Mouse (Mus musculus): ENCODE results near the gene Susd4. TPM values are rescaled to one million over a fixed set of nuclear protein-coding genes. Genes with fewer than 3 reads are reported as not detected.

Susd4 gene
- polyA plus RNA-seq, 1 experiment from 2014 or later: 22.3 TPM

DNA sequence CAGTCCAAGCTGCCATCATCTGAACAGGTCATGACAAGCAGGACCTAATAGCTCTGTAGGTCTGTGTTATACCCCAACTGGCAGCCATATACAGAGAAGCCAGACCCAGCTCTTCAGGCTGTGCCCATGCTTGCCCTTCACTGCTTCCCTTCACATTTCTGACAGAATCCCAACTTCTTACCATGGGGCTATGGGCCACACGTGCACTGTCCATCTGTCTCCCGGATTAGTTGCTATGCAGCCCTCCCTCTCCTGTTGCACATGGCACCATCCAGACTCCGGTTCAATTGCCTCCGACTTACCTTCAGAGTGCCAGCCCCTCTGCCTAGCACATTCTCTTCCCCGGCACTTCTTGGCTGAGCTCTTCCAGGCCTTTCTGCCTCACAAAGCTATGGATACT lies 114.5 kb downstream of the Susd4 start:
- WGBS: 92% methylated on average over 5 of the region's 5 CpGs
- H3K36me3 ChIP-seq: no peaks in the 10 kb centered on the region
- no peak for DNase-seq (ENCODE audit: low spot score)
- H3K4me3 ChIP-seq: no peak overlapping the region
- peaks cover 3% of the 10 kb centered on the region; the same call in 1 of the 2 replicates for H3K4me1 ChIP-seq (replicated peaks)
- no peak overlapping the region for H3K27ac ChIP-seq
- H3K9me3 ChIP-seq: peaks cover 7% of the 10 kb centered on the region; the same call in 1 of the 2 replicates
- no peaks in the 10 kb centered on the region for H3K27me3 ChIP-seq (ENCODE audit: insufficient read depth, poor library complexity, severe bottlenecking)

DNA sequence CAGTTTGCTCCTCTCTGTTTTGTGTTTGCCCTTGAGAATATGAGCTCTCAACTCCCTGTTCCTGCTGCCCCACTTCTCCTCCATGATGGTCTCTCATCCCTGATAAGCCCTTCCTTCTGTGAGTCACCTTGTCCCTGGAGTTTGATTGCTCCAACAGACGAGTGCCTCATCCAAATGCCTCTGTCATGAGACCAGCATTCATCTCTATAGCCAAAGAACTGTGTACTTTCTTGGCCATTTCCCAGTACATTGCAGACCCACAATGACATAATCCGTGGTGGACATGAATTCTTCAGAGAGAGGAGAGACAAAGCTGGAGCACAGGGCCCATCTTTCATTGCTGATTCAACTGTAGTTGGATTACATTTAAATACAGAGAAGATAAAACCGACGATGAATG lies 115.1 kb downstream of the Susd4 start:
- H3K27me3 ChIP-seq (ENCODE audit: insufficient read depth, poor library complexity, severe bottlenecking): no peaks in the 10 kb centered on the region
- no peak overlapping the region for H3K4me3 ChIP-seq
- H3K27ac ChIP-seq: no peak overlapping the region
- WGBS: 89% methylated on average over 4 of the region's 4 CpGs
- no peaks in the 10 kb centered on the region for H3K36me3 ChIP-seq
- DNase-seq (ENCODE audit: low spot score): no peak
- peaks cover 3% of the 10 kb centered on the region; the same call in 1 of the 2 replicates for H3K4me1 ChIP-seq (replicated peaks)
- peaks cover 3% of the 10 kb centered on the region; the same call in 1 of the 2 replicates for H3K9me3 ChIP-seq

DNA sequence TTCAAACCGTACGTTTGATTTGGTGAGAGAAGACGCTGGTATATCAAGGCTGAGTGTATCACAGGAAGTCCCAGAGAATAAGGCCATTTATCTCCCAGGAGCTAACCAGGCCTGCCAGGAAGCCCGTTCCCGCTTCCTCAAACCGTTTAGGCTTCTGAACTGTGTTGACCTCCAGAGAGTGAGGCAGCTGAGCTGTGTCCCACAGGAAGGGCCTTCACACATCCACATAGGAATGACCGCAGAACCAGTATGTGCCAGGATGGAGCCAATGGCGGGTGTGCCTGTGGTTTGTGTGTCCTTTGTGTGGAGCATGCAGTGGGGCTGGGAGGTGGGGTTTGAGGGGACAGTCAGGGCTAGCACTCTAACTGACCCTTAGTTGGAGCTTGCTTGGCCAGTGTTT lies 117.6 kb downstream of the Susd4 start:
- peaks cover 3% of the 10 kb centered on the region; the same call in 1 of the 2 replicates for H3K4me1 ChIP-seq (replicated peaks)
- no peak for DNase-seq (ENCODE audit: low spot score)
- WGBS: 87% methylated on average over 8 of the region's 8 CpGs
- H3K27ac ChIP-seq: no peak overlapping the region
- H3K36me3 ChIP-seq: no peaks in the 10 kb centered on the region
- peaks cover 3% of the 10 kb centered on the region; the same call in 1 of the 2 replicates for H3K9me3 ChIP-seq
- H3K27me3 ChIP-seq (ENCODE audit: insufficient read depth, poor library complexity, severe bottlenecking): no peaks in the 10 kb centered on the region
- H3K4me3 ChIP-seq: no peak overlapping the region

DNA sequence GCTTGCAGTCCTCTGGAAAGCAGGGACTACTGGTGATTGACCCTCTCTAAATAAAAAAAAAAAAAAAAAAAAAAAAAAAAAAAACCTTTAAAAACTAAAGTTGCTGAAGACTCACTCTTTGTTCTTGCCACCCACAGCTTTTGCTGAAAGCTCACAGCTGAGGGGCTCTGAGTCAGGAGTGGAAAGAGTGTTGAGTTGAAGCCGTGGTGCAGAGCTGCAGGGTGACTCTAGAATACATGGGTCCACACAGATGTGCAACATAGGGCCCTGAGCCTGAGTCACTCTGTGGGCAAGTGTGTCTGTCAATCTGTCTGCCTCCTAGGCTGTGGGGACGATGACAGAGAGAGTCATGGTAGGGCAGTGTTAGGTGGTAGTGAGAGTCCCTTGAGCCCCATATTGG lies 119.0 kb downstream of the Susd4 start:
- no peaks in the 10 kb centered on the region for H3K27me3 ChIP-seq (ENCODE audit: insufficient read depth, poor library complexity, severe bottlenecking)
- H3K27ac ChIP-seq: no peak overlapping the region
- peaks cover 3% of the 10 kb centered on the region; the same call in 1 of the 2 replicates for H3K9me3 ChIP-seq
- DNase-seq (ENCODE audit: low spot score): no peak
- peaks cover 1% of the 10 kb centered on the region; the same call in 1 of the 2 replicates for H3K36me3 ChIP-seq
- 84% methylated on average over 2 of the region's 2 CpGs for WGBS
- peaks cover 3% of the 10 kb centered on the region; the same call in 1 of the 2 replicates for H3K4me1 ChIP-seq (replicated peaks)
- H3K4me3 ChIP-seq: no peak overlapping the region

DNA sequence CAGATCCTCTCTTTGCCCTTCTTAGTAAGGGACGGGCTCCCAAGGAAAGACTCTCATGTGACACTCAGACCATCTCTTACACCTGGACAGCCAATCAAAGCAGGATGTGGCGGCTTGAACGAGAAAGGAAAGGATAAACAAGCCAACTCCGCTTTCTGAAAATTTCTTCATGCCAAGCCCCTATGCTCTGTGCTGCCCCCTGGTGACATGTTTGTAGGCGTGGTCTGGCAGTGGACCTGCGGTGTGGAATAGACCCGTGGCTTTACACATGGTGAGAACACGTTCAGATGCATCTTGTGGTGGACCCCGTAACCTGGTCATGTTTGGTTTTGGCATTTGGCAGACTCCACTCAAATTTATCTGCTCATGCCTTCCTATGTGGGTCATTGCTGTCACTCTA lies 132.0 kb downstream of the Susd4 start:
- H3K36me3 ChIP-seq: peaks cover 6% of the 10 kb centered on the region; the same call in 1 of the 2 replicates
- peak; percentile 43 for DNase-seq (ENCODE audit: low spot score)
- WGBS: 71% methylated on average over 9 of the region's 9 CpGs
- no peak overlapping the region for H3K4me3 ChIP-seq
- H3K27ac ChIP-seq: no peak overlapping the region
- peaks cover 11% of the 10 kb centered on the region for H3K4me1 ChIP-seq (replicated peaks)
- no peaks in the 10 kb centered on the region for H3K9me3 ChIP-seq
- no peaks in the 10 kb centered on the region for H3K27me3 ChIP-seq (ENCODE audit: insufficient read depth, poor library complexity, severe bottlenecking)

DNA sequence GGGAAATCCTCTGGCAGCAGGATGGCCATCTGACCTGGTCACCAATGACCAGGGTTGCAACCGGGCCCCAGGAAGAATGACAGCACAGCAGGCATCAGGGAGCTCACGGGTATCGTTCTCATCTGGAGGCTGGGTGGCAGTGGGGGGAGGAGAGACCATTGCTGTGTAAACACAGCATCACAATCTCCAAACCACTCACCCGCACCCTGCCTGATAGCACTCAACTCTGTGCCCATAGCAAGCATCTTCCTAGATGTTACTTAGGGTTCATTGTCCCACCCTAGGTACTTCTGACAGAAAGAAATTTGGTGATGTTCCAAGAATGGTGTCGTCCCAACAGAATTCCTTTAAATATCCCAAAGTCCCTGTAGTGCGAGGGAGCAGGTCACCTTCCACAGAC lies 133.4 kb downstream of the Susd4 start:
- WGBS: 66% methylated on average over 6 of the region's 6 CpGs
- Histone ChIP-seq H3K4me3 (no peak overlapping the region), H3K4me1 (replicated peaks) (peaks cover 11% of the 10 kb centered on the region), H3K27me3 (ENCODE audit: insufficient read depth, poor library complexity, severe bottlenecking) (no peaks in the 10 kb centered on the region), H3K9me3 (no peaks in the 10 kb centered on the region), H3K36me3 (0 out of 2 replicates have a peak, but pooled peaks cover 2% of the 10 kb centered on the region), H3K27ac (peak overlapping the region; percentile 43; the same call in 1 of the 2 replicates)
- no peak for DNase-seq (ENCODE audit: low spot score)

DNA sequence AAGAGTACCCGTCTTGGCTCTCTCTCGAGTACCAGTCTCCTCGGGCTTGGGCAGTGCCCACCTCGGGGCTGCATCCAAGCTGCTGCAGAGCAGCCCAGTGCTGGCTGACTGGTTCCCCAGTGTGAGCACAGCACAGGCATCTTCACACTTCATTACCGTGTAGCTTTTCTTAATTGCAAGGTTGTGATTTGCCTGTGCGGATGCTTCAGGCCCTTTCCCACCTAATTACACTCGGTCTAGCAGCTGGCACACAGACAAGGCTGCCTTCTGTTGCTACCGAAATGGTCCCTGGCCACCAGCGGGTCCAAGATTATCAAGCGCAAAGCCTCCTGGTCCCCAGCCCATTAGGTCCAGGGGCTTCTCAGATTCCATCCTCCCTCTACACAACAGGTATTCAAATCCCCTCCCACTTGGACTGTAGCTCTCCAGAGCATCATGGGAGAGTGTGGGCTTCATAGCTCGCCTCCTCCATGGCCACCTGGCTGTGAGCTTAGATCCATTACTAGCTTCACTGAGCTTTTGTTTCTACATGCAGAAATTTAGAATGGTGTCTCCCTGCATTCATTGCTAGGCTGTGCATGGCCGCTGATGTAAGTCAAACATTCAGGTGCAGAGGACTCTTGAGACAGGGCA lies 134.0 kb downstream of the Susd4 start:
- peak overlapping the region; percentile 43; the same call in 1 of the 2 replicates for H3K27ac ChIP-seq
- peaks cover 11% of the 10 kb centered on the region for H3K4me1 ChIP-seq (replicated peaks)
- H3K9me3 ChIP-seq: no peaks in the 10 kb centered on the region
- no peak overlapping the region for H3K4me3 ChIP-seq
- DNase-seq (ENCODE audit: low spot score): no peak
- H3K27me3 ChIP-seq (ENCODE audit: insufficient read depth, poor library complexity, severe bottlenecking): no peaks in the 10 kb centered on the region
- WGBS: 76% methylated on average over 12 of the region's 12 CpGs
- H3K36me3 ChIP-seq: no peaks in the 10 kb centered on the region

DNA sequence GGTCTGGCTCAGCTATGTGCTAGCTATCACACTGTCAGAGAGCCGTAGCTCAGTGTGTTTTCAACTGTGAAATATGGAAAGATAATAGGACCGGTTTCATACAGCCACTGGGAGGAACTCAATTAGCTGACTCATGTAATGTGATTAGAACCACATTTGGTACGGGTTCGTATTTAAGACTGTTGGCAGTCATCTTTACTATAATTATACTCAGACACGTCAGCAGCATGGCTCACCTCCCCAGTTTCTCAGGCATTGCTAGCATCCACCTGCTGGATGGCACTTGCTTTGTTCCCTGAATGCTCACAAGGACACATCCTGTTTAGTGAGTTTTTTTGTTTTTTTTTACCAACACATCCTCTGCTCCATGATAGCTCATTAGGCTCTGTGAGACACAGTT lies 138.4 kb downstream of the Susd4 start:
- Histone ChIP-seq H3K27ac (no peak overlapping the region), H3K4me1 (replicated peaks) (peaks cover 9% of the 10 kb centered on the region), H3K4me3 (no peak overlapping the region), H3K27me3 (ENCODE audit: insufficient read depth, poor library complexity, severe bottlenecking) (no peaks in the 10 kb centered on the region), H3K9me3 (no peaks in the 10 kb centered on the region), H3K36me3 (no peaks in the 10 kb centered on the region)
- DNase-seq (ENCODE audit: low spot score): no peak
- 81% methylated on average over 5 of the region's 5 CpGs for WGBS

DNA sequence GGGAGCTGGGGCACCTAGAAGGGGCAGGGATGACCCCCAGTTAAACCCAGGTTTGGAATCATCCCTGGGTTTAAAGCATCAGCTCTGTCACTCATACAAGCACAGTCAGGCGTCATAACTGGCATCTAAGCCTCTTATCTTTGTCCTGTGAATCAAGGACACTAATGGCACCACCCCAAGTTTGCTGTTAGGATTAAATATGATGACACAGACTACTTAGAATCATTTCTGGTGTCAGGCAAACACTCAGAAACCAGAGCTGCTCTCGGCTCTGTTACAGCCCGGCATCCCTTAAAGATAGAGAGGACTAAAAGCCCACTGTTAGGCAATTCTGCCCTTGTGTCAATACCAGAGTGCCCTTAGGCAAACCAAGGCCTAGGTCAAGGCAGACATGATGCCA lies 139.2 kb downstream of the Susd4 start:
- no peak for DNase-seq (ENCODE audit: low spot score)
- WGBS: 89% methylated on average over 3 of the region's 3 CpGs
- no peak overlapping the region for H3K4me3 ChIP-seq
- peaks cover 11% of the 10 kb centered on the region for H3K4me1 ChIP-seq (replicated peaks)
- H3K27ac ChIP-seq: no peak overlapping the region
- no peaks in the 10 kb centered on the region for H3K27me3 ChIP-seq (ENCODE audit: insufficient read depth, poor library complexity, severe bottlenecking)
- no peaks in the 10 kb centered on the region for H3K9me3 ChIP-seq
- H3K36me3 ChIP-seq: no peaks in the 10 kb centered on the region

DNA sequence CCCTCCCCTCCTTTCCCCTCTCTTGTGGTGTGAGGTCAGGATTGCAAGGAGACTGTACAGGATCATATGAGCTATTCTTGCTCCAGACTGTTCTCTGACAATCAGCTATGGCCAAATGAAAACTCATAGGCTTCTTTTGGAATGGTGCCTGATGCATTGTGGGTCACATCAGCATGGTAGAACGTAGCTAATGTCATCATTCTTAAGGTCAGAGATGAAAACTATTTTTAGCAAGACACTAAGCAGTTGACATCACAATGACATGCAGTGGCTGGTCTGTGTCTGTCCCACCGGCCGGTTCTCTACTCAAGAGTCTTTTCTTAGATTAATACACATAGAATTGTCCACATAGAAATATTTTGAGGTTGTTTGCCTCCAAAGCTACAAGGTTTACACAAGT lies 142.0 kb downstream of the Susd4 start:
- Histone ChIP-seq H3K27me3 (ENCODE audit: insufficient read depth, poor library complexity, severe bottlenecking) (no peaks in the 10 kb centered on the region), H3K9me3 (no peaks in the 10 kb centered on the region), H3K36me3 (no peaks in the 10 kb centered on the region), H3K4me1 (replicated peaks) (peaks cover 30% of the 10 kb centered on the region), H3K4me3 (no peak overlapping the region), H3K27ac (no peak overlapping the region)
- no peak for DNase-seq (ENCODE audit: low spot score)
- 88% methylated on average over 3 of the region's 3 CpGs for WGBS

DNA sequence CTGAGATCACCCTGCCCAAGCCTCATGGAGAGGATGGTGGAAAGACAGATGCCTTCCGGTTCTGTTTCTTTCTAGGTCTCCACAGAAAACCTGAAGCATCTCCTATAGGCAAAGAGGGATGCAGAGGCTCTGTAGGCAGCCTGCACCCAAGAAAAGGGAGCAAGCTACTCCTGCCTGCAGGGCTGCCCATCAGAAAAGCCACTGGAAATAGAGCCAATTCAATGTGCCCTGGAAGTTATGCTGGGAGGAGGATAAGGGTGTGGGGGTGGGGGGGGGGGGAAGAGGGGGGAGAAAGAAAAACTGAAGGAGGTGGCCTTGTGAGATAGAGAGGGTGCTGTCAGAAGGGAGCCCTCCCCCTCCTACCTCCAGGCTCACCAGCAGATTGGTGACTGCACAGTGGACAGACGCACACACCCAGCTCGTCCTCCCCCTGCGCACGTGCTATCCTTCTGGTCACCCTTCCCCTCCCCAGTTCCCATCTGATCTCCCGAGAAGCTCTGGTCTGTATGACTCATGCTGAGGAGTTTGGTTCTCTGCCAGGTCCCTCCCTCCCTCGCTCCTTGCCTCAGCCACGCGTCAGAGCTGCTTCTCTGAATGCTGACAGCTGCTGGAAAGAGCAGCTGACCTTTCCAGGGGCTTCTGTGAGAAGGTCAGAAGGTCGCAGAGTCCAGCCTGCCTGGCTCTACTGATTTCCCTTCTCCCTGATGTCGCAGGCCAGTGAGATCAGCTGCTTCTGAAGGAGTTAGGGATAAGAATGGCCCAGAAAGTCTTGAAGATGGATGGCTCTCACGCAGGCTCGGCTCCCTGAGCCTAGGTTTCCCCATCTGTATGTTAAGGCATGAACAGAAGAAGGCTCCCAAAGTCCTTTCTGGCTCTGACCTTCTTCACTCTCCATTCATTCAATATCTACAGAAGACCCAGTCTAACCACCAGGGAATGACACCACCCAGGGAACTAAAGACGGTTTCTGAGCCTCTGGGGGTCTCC lies 144.7 kb downstream of the Susd4 start:
- Histone ChIP-seq H3K4me3 (no peak overlapping the region), H3K27me3 (ENCODE audit: insufficient read depth, poor library complexity, severe bottlenecking) (no peaks in the 10 kb centered on the region), H3K4me1 (replicated peaks) (peaks cover 30% of the 10 kb centered on the region), H3K36me3 (no peaks in the 10 kb centered on the region), H3K27ac (peak overlapping the region; percentile 76), H3K9me3 (peaks cover 7% of the 10 kb centered on the region; the same call in 1 of the 2 replicates)
- DNase-seq (ENCODE audit: low spot score): peak; percentile 87
- WGBS: 10% methylated on average over 14 of the region's 14 CpGs

DNA sequence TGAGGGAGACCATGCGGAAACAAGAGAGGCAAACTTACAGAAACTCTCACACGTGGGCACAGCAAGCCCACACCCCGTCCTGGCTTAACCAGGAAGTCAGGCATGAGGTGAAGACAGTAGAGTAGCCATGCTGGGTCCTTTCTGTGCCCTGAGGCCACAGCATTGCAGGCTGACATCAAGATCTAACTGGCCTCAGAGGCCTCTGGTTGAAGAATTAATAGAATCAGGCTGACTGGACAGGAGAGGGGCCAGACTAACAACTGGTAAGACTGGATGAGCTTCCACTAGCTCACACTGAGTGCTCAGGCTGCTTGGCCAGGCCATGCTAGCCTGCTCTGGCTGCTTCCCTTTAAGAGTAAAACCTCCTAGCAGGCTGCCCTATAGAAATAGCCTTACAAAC lies 145.4 kb downstream of the Susd4 start:
- Histone ChIP-seq H3K36me3 (no peaks in the 10 kb centered on the region), H3K9me3 (peaks cover 7% of the 10 kb centered on the region; the same call in 1 of the 2 replicates), H3K27ac (peak overlapping the region; percentile 76), H3K27me3 (ENCODE audit: insufficient read depth, poor library complexity, severe bottlenecking) (no peaks in the 10 kb centered on the region), H3K4me1 (replicated peaks) (peaks cover 30% of the 10 kb centered on the region), H3K4me3 (no peak overlapping the region)
- WGBS: 46% methylated on average over 3 of the region's 3 CpGs
- peak; percentile 13 for DNase-seq (ENCODE audit: low spot score)

DNA sequence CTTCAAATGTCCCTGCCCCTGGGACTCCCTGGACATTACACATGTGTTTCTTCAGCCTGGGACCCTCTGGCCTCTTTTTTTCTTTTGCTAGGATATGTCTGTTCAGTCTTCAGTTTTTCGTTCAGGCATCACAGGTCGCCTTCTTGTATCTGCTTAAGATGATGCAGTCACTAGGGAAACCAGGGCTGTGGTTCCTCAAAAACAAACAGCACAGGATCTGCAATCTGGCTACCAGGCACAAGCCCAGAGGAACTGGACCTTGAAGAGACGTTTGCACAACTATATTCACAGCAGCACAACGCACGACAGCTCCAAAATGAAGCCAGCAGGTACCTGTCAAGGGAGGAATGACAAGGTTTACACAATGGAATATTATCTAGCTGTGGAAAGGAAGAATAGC lies 145.9 kb downstream of the Susd4 start:
- DNase-seq (ENCODE audit: low spot score): no peak
- Histone ChIP-seq H3K27me3 (ENCODE audit: insufficient read depth, poor library complexity, severe bottlenecking) (no peaks in the 10 kb centered on the region), H3K4me3 (no peak overlapping the region), H3K36me3 (no peaks in the 10 kb centered on the region), H3K9me3 (peaks cover 7% of the 10 kb centered on the region; the same call in 1 of the 2 replicates), H3K4me1 (replicated peaks) (peaks cover 30% of the 10 kb centered on the region), H3K27ac (peak overlapping the region; percentile 76)
- 80% methylated on average over 5 of the region's 5 CpGs for WGBS

All from hindbrain, embryonic 10.5 days (tissue).